Mouse (Mus musculus) lung, adult 2 months (tissue): ENCODE measurements around the gene Crxos.

Experiments used
- CTCF ChIP-seq: fragments of 200-500 bp; IDR thresholded peaks from 2 replicates; pipeline ENCODE4 v1.5.1; 2011; ENCODE audit warnings: mild to moderate bottlenecking, low read length, control low read depth; ENCODE audit not compliant: insufficient read depth
- POLR2A ChIP-seq: fragments of 200-500 bp; IDR thresholded peaks from 2 replicates; pipeline ENCODE4 v1.6.1; 2011; ENCODE audit warnings: low read depth, mild to moderate bottlenecking, control low read depth, low read length, borderline replicate concordance; ENCODE audit errors: extremely low read depth

GRCm38 (mm10) chr7:15879756-15880155 lies 2.7 kb upstream of the Crxos start, which contains the start of gene Crx:
- no peak for TF ChIP-seq CTCF
- TF ChIP-seq POLR2A = no peak
